Mouse (Mus musculus) frontal cortex, postnatal 10 days (tissue): ENCODE data around the gene Slc44a5.

Experiments
- DNase-seq, 2 experiments: peaks; one replicate each; pipeline ENCODE4 v3.0.0; 2022; ENCODE audit warnings: low spot score in 2 of 2, mixed read lengths in 1 of 2

The Slc44a5 gene

DNA sequence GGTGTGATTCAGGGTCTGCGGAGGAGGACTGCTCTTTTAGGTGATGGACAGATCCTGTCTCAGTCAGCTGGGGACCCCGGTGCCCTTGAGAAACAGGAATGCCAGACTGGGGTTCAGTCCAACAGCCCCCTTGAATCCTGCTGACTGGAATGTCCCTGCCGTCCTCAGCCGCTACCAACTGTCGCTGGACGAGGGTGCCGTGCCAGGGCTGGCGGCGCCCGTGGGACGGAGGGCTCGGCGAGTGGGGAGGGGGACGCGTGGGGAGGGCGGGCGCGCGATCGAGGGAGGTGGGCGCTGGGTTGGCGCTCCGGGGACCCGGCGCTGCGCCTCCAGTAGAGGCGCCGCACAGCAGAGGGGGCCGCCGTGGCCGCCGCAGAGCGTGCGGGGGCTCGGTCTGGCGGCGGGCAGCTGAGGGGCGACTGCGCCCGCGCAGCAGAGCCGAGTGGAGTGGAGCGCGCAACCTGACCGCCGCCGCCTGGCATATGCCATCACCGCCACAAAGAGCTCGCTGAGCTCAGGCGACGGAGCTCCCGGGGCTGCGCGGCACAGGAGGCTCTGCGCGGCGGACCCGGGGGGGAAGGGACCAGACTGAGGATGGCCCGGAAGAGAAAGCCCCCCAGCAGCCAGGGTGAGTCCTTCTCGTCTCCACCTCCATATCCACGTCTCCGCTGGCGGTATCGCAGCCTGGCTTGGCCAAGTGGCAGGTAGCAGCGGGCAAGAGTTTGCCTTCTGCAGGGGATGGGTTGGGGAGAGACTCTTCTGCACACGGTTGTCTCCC, at the start of gene Slc44a5:
TSS of gene Slc44a5 (plus strand) at position 266 of the 778 bp plus-strand sequence.
- DNase-seq = peak; percentile 33 to 55

DNA sequence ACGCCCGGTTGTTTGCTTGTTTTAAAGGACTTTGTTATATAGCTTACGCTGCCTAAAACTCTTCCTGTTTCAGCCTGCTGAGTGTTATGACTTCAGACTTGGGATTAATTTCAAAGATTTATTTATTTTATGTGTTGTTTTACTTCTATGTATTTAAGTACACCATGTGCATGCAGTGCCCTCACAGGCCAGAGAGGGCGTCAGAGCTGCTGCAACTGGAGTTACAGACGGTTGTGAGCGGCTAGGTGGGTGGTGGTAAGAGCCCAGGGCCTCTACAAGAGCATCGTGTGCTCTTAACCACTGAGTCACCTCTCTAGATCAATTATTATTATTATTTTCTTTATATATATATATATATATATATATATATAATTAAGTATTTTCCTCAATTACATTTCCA, 46.9 kb upstream of the Slc44a5 start:
- DNase-seq = no peak

DNA sequence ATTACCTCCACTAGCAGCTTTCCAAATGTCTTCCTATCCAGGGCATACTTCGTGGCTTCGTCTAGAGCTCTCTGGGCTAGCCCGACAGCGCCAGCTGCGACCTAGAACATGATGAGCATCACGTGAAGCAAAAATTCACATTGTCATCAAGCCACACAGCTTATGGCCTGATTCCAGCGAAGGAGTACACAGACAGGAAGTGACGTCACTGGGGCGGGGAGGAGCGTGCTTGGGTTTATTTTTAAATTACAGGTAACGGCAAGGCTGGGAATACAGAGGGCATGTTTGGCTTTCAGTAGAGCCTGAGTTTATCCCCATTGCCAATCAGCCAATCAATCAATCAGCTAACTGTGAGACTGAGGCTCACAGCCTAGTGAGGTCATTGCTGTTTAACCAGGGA, 43.7 kb upstream of the Slc44a5 start:
- DNase-seq = no peak

DNA sequence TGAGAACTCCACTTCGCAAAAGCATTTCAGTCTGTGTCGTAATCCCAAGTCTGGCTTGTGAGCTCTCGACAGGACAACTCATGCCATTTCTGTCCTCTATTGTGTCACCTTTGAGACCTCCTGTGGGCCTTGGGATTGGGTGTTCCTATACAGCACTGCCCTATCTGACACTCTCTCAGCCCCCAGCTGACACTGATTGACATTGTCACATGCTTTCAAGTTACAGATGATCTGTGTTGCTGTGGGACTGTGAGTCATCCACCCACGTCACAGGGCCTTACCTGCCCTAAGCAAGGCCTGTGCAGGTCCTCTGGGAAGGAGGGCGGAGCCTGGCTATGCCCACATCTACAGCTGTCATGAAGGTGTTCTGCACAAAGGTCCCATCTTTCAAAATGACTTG, 40.8 kb upstream of the Slc44a5 start:
- DNase-seq = no peak

DNA sequence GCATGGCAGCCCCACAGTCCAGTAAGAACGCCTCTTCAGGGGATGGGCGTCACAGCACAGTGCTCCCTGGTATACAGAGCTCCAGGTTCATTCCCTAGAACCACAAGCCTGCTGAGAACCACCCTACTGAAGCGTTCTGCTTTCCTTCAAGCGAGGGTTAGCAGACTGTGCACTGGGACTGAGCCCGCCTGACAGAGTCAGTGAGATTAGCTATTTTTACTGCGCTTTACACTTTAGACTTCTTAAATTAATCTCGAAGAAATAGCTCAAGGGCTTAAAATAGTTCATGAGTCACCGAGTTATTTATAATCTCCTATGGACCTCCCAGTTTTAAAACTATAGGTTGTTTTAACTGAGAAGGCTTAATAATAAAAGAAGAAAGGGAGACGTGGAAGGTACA, 37.4 kb upstream of the Slc44a5 start:
- no peak for DNase-seq

DNA sequence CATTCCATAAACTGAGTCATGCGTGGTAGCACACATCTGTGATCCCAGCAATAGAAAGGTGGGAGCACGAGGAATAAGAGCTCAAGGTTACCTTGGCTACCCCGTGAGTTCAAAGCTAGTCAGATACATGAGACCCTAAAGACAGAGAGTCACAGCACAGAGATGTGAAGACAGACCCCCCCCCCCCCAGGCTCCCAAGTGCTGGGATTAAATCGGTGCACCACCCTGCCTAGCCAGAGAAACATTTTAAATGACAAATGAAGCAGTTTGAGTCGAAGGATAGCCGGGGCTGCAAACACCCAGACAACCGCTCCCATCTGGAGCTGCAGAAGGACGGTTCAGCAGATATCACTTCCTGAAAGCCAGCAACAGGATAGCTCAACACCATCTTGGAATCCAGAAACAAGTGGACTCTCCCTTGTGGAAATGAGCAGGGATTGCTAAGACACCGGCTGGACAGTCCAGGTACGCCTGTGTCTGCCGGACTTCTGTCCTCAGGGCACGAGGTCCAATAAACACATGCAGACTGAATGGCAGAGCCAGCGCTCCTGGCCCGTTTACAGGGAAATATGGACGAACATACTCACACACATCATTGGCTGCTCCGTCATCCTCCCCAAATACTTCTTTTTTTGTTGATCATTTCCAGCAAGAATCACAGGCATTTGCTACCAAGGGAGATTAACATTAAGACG, 36.0 kb upstream of the Slc44a5 start:
- no peak for DNase-seq

DNA sequence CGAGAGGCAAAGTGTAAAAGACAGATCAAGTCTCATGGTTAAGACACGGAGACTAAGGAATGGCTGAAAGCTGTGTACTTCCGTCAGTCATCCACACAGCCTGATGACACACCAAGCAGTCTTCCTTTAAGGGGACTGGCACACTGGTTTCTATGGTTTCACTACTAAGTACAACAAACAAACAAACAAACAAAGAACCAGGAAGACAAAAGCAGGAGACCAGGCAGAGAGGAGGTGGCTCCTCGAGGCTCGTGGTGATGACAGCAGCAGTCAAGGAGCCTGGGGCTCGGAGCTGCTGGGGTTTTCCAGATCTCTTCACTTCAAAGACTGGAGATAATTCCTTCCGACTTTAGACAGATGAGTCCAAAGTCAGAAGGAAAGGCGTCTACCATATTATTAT, 33.2 kb upstream of the Slc44a5 start:
- no peak for DNase-seq

DNA sequence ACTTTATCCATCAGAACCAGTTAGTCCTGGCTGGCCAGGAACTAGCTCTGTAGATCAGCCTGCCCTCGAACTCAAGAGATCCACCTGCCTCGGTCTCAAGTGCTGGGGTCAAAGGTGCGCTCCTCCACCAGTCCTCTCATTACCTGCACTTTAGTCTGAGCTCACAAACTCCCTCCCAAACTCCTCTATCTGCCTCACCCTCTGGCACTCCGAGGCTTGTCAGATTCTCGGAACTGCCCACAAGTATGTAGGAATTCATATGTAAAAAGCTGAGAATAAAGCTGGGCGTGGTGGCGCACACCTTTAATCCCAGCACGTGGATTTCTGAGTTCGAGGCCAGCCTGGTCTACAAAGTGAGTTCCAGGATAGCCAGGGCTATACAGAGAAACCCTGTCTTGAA, 32.8 kb upstream of the Slc44a5 start:
- no peak for DNase-seq

DNA sequence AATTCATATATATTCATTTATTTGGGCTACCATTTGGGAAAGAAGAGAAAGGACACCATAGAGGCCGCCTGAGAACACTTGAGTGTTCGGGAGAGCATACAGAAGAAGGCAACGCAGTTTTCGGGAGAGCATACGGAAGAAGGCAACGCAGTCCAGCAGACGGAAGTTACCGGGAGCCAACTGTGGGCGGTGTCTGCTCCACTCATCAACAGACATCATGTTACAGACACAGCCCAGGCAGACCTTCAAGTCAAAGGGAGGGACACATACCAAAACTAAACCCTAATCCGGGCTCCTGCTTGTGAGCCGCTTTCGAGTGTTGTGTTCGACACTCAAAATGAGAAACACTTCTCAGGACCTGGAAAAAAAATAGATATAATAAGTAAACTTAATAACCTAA, 31.6 kb upstream of the Slc44a5 start:
- no peak for DNase-seq

DNA sequence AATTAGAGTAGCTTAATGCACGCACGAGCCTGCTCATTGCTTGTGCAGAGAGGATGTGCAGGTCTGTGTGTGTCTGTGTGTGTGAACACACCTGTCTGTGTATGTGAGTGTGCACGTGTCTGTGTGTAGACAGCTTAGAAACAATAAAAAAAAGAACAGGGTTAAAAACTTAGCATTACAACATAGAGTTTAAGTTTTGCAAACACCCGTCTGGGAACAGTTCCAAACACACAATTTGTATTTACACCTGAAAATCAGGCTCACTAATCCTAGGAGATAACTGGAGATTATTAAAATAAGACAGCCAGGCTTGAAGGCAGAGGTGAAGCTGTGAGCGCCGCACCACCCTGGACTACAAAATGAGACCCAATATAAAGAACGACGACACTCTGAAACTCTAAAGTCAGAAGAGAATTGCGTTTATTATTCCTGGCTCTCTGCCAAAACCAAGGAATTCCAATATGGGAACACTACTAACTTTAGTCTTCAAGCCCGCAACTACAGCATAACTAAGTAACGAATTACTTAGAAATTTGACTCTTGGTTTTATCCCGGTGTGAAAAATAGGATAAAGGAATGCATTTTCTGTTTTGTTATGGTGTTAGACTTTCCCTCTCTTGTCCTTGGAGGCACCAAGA, 30.1 kb upstream of the Slc44a5 start:
- DNase-seq = no peak

DNA sequence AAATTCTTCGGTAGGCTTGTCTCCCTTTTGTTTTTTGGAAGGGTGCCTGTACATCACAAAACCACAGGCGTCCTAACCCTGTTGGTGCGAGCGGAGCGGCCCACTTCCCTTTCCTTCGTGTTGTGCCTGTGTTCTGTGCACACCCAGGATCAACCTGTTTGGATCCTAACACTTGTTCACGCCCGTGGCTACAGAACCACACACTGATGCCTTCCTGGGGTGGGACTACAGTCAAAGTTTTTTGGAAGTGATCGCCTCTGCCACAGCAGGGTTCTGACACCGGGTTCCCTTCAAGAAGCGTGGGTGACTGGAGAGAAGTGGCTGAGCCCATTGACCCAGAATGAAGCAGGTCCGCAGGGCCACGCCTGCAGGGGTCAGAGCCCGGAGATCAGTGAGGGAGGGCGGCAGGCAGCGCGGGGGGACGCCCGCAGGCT, 29.3 kb upstream of the Slc44a5 start:
- DNase-seq = no peak

DNA sequence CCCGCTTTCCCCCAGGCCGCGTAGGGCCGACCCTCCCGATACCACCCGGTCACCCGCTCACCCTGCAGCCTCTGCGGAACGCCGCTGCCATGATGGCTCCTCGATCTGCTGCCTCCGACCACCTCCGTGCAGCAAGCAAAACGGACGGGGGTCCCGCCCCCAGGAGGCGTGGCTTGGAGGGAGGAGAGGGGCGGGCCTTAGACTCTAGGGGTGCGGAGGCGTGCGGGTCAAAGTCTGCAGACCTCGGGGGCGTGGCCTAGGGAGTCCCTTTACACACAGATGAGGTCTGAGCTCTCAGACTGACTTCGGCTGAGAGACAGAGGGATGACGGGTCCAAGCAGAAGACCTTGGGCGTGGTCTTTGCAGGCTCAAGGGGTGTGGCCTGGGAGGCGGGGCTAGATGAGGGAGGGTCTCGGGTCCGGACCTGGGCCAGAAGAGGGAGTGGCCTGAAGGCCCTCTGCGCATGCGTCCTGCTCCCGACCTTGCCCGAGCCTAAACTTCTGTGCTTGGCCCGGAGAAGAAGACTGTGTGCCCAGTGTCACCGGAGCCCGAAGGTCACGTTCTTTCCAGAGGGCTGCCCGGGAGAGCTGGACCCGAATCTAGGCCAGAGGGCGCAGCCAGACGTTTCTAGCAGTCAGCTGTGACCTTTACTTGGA, 28.8 kb upstream of the Slc44a5 start, which contains the start of gene Acadm:
TSS of gene Acadm (minus strand) at position 298 of the 656 bp plus-strand sequence.
- DNase-seq = peak; percentile 92 to 94

DNA sequence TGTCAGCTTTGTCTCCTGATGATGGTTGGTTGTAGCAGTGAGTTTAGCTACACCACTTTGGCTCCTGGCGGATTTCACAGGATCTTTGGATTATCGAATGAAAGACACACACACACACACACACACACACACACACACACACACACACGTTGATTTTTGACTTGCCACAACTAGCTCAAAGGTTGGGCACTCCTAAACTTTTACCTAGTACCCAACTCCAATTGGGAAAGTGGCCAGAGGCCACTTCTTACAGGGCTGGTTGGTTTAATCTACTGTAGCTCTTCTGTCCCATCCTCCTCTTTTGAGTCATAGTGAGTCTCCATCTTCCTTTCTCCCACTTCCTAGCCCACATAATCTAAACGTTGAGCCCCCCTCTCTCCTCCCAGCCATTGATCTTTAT, 26.0 kb upstream of the Slc44a5 start:
- no peak for DNase-seq

DNA sequence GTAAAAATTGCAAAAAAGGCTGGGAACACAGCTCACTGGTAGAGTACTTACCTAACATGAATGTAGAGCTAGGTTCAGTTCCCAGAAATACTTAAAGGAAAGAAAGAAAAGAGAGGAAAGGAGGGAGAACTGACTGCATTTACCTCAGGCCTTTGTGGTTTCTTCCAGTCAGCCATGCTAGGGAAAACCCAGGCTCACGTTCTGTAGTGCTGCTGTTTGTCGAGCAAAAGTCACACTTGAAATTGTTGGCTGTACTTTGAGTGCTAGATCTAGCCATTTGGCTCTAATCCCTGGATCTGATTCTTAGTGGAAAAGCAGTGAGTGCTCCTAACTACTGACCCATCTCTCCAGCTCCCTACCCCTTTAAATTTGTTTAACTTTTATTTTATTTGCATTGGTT, 25.1 kb upstream of the Slc44a5 start:
- no peak for DNase-seq

DNA sequence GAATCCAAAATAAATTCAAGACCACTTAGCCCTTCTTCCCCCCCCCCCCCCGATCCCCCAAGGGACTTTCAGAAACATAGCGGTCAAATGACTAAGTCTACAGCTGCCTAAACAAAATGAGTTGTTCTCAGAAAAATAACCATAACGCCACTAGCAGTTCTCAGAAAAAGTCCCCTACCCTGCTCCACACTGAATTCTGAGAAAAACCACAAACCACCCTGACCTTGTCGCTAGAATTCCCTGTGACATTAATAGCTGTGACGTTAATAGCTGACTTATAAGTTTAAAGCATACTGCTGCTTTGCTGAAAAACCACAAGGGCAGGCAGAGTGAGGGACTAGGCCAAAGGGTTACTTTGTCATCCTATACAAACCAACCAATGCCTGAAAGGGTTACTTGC, 15.3 kb upstream of the Slc44a5 start:
- DNase-seq = no peak

DNA sequence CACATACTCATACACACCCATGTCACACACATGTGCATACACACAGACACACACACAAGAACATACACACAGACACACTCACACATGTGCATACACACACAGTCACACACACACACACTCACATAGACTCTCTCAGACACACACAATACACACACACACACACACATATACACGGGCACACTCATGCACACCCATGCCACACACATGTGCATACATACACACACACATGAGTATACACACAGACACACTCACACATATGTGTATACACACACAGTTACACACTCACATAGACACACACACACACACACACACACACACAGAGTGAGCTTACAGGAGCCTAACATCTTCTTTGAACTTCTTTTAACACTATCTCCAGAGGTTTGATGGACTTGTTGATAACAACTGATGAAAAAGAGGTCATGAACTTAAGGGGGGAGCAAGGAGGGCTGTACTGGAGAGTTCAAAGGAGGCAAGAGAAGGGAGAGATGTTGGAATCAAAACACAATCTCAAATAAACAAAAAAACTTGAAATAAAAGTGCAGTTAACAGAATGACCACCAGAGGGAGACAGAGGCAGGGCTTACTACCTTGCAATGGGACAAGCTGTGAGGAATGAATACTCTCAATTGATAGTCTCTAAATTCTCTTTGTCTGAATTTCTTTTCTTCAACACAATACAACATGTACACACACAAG, 14.1 kb upstream of the Slc44a5 start:
- no peak for DNase-seq

DNA sequence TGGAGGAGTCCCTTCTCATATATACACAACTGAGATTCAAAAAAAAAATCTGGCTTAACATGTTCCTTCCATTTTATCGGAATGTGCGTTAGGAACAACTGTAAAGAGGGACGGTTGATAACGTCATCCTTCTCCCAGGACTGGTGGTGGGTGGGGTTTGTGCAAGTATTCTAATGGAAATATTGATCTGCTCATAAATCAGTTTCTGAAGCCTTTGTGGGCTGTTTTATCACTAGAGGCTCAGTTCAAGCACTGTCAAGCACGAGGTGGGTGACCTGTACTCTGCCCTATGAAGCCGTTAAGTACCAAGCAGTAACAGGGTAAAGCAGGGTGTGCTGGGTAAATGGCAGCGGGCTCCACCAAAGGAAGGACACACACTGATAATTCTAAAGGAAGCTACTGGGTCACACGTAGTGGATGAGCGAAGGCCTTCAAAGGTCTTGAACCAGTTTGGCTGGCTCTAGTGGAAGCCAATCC, 13.5 kb upstream of the Slc44a5 start:
- no peak for DNase-seq

DNA sequence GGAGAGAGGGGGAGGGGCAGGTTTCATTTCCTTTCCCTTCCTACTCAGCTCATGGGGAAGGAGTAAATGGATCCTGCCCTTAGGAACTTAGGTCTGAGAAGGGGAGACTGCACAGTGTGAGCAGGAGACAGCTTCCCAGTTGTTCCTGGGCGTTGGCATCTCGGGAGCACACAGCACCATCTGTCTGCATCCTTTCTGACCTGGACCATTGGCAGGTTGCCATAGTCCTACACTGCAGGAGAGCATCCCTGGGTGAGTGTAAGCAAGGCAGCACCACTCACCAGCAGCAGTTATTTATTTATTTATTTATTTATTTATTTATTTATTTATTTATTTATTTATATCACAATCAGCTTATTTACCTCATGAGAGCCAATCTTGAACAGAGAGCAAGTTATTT, 12.4 kb upstream of the Slc44a5 start:
- no peak for DNase-seq

DNA sequence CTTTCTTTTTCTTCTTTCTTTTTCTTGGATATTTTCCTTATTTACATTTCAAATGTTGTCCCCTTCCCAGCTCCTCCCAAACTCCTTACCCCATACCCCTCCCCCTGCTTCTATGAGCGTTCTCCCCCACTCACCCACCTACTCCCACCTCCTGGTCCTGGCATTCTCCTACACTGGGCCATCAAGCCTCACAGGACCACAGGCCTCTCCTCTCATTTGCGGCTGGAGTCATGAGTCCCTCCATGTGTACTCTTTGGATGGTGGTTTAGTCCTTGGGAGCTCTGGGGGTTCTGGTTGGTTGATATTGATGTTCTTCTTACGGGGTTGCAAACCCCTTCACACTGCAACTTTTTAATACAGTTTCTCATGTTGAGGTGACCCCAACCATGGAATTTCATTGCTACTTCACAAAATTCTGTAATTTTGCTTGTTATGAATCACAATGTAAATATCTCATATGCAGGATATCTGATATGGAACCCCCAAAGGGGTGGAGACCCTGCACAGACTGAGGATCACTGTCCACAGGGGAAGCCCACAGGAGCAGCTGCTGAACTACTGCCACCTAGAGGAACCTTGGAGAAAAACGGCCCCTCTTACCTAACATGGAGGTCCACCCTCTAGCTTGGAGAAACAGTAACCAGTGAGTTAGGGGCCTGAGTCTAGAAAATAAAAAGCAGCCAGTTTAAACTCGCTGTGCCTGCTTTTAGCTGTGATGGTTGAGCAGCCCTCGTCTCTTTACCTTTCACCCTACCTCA, 11.4 kb upstream of the Slc44a5 start:
- DNase-seq = no peak

DNA sequence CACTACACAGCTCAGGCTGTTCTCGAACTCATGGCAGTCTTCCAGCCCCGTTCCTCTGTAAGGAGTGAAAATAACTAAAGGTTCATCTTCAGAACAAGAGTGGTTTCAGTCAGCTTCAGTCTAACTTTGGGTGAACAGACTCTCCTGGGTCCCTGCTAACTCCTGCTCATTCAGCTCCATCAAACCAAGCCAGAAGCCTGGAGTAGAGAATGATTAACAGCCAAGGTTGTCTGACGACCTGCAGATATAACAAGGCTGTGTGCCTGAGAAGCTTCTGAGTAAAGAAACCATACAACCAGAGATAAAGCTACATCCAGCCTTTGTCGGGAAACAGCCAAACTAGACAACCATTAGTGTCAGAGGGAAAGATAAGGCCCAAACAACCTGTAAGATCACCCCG, 5.8 kb upstream of the Slc44a5 start:
- DNase-seq = no peak

DNA sequence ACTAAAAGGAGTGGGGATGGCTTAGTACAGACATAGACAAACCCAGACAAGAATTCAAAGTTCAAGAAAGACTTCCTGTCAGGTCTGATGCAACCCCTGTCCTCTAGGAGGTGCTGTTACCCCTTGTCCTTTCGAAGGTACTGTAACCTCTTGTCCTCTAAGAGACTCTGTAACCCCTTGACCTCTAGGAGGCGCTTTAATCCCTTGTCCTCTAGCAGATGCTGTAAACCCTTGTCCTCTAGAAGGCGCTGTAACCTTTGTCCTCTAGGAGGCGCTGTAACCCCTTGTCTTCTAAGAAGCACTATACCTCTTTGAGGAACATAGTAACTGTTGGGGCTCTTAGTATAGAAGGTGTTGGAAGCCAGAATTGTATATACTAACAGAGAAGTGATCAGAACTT, 4.7 kb upstream of the Slc44a5 start:
- peak; percentile 29 to 31 for DNase-seq
